Mouse (Mus musculus) heart, embryonic 14.5 days (tissue): Measurements from ENCODE around the gene Gm6588. TPM values are rescaled to one million over a fixed set of nuclear protein-coding genes. Genes with fewer than 3 reads are reported as not detected.

Experiments used
- ATAC-seq: fragments of 200-750 bp; cut with Nextera tagmentation; 2 replicates; pipeline ENCODE4 v1.8.0; 2017; ENCODE audit warnings: low read depth, moderate TSS enrichment; ENCODE audit not compliant: insufficient number of reproducible peaks, insufficient read depth, low FRiP score
- H3K27ac ChIP-seq, 2 experiments: fragments of 200-500 bp in 1 of 2; fragments of 300-500 bp in 1 of 2; sonication (generic) in 1 of 2; replicated peaks in 1 of 2; 2 replicates each; pipeline ENCODE4 v1.5.1; 2012 to 2014; ENCODE audit warnings: low read depth in 2 of 2, low read length in 2 of 2, control low read depth in 1 of 2, mild to moderate bottlenecking in 1 of 2, mixed read lengths in 1 of 2; ENCODE audit not compliant: control insufficient read depth in 1 of 2, insufficient read depth in 1 of 2
- H3K27me3 ChIP-seq: fragments of 300-500 bp; sonication (generic); 2 replicates; pipeline ENCODE4 v1.6.1; 2014; ENCODE audit warnings: mild to moderate bottlenecking, low read length, control low read depth; ENCODE audit not compliant: control insufficient read depth, insufficient read depth
- H3K36me3 ChIP-seq: fragments of 300-500 bp; sonication (generic); 2 replicates; pipeline ENCODE4 v1.6.1; 2014; ENCODE audit warnings: mild to moderate bottlenecking, control low read depth, low read length, mixed read lengths; ENCODE audit not compliant: control insufficient read depth, insufficient read depth
- H3K4me1 ChIP-seq, 2 experiments: fragments of 200-500 bp in 1 of 2; fragments of 300-500 bp in 1 of 2; sonication (generic) in 1 of 2; 2 replicates each; pipeline ENCODE4 v1.6.1; 2012 to 2014; ENCODE audit warnings: low read length in 2 of 2, control low read depth in 1 of 2, mixed read lengths in 1 of 2; ENCODE audit not compliant: control insufficient read depth in 2 of 2, insufficient read depth in 2 of 2
- H3K4me2 ChIP-seq: fragments of 300-500 bp; sonication (generic); 2 replicates; pipeline ENCODE4 v1.6.1; 2014; ENCODE audit warnings: mild to moderate bottlenecking, low read length
- H3K4me3 ChIP-seq, 2 experiments: fragments of 200-500 bp in 1 of 2; fragments of 300-500 bp in 1 of 2; sonication (generic) in 1 of 2; 2 replicates each; pipeline ENCODE4 v1.5.1; 2012 to 2014; ENCODE audit warnings: low read length in 2 of 2, mild to moderate bottlenecking in 2 of 2, control low read depth in 1 of 2, low read depth in 1 of 2, moderate library complexity in 1 of 2; ENCODE audit not compliant: control insufficient read depth in 1 of 2, insufficient read depth in 1 of 2
- H3K9ac ChIP-seq: fragments of 300-500 bp; sonication (generic); 2 replicates; pipeline ENCODE4 v1.6.1; 2014; ENCODE audit warnings: mild to moderate bottlenecking, low read length
- H3K9me3 ChIP-seq: fragments of 300-500 bp; sonication (generic); 2 replicates; pipeline ENCODE4 v1.6.1; 2016; ENCODE audit warnings: low read length, control low read depth; ENCODE audit not compliant: control insufficient read depth
- WGBS: fragments of 180-500 bp; shearing (Covaris S2); extraction: QIAGEN DNeasy Blood & Tissue Kit; methylation state at CpG from one replicate; pipeline ENCODE4 v1.1.7; 2014; 5-methylcytosine and 5-hydroxymethylcytosine counted together
- polyA plus RNA-seq: library from polyadenylated mRNA; unstranded; fragments of >200 nt; fragmentation: Nextera tagmentation; extraction: Ambion mirVana; gene quantifications from 2 replicates; pipeline ENCODE4 v1.2.1, GENCODE M21; 2014

The Gm6588 gene
- polyA plus RNA-seq, 1 experiment from 2014 or later: not detected

DNA sequence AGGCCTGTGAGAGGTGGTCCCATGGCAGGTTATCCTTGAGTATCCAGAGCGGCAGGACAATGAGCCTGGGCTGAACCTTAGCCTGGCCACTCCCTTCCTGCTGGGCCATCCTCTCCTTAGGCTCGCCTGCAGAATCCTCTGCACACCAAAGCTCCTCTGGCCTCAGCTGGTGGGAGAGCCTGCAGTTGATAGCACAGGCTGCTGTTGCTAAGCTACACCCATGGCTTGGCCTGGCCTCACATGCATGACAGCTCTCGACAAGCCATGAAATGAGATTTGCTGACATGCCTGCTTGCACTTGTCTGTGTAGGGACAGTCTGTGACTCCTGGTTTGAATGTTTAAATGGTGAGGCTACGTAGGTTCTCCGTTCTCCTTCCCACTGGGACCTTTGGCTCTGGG lies 32.6 kb upstream of the Gm6588 start:
- Histone ChIP-seq H3K4me3 (no peak overlapping the region), H3K27ac (no peak overlapping the region), H3K27me3 (peaks cover 49% of the 10 kb centered on the region), H3K4me1 (peaks cover 0 to 3% of the 10 kb centered on the region in 2 experiments; a peak in 1 of 4 replicates), H3K9me3 (0 out of 2 replicates have a peak, but pooled peaks cover 4% of the 10 kb centered on the region), H3K36me3 (no peaks in the 10 kb centered on the region), H3K9ac (no peak overlapping the region), H3K4me2 (no peak overlapping the region)
- ATAC-seq: no peak
- WGBS: 52% methylated on average over 5 of the region's 5 CpGs

DNA sequence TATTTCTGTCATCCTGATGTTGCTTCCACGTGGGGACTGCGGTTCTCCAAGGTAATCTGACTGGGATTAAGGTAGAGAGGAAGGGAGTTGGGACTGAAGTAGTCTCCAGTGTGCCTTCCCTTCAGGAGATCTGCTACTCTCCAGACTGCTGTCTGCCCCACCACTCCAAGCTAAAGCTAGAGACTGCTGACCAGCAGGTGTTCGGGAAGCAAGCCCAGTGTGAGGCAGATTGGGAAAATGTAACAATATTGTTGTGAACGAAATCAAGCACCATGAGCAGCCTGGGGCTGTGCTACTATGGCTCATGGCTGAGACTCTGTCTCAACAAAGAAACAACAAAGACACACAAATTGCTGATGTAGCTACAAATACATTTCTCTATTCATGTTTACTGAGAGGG lies 31.2 kb upstream of the Gm6588 start:
- Histone ChIP-seq H3K4me1 (no peaks in the 10 kb centered on the region), H3K4me2 (no peak overlapping the region), H3K4me3 (no peak overlapping the region), H3K27me3 (peaks cover 43% of the 10 kb centered on the region), H3K27ac (no peak overlapping the region), H3K36me3 (no peaks in the 10 kb centered on the region), H3K9me3 (0 out of 2 replicates have a peak, but pooled peaks cover 4% of the 10 kb centered on the region), H3K9ac (no peak overlapping the region)
- ATAC-seq: no peak
- WGBS: 46% methylated on average over 4 of the region's 4 CpGs

DNA sequence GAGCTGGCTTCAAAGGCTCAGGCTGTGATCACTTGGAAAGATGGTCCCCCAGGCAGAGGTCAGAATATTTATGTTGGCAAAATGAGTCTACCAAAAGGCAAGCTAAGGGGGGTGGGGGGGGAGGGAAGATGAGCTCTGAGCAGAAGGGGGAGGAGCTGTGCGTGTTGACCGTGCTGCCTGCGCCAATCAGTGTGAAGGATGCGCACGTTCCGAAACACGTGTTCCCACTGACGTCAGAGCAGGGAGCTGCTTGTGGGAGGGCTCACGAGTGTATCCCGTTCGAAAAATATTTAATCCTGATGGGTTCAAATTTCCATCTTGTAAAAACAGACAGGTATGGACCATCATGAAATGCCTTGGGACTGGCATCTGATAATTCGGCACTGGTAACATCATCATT lies 29.7 kb upstream of the Gm6588 start:
- 34% methylated on average over 12 of the region's 12 CpGs for WGBS
- Histone ChIP-seq H3K4me2 (no peak overlapping the region), H3K36me3 (no peaks in the 10 kb centered on the region), H3K27ac (no peak overlapping the region), H3K4me3 (no peak overlapping the region), H3K4me1 (no peaks in the 10 kb centered on the region), H3K9ac (no peak overlapping the region), H3K9me3 (no peaks in the 10 kb centered on the region), H3K27me3 (peaks cover 58% of the 10 kb centered on the region)
- no peak for ATAC-seq

DNA sequence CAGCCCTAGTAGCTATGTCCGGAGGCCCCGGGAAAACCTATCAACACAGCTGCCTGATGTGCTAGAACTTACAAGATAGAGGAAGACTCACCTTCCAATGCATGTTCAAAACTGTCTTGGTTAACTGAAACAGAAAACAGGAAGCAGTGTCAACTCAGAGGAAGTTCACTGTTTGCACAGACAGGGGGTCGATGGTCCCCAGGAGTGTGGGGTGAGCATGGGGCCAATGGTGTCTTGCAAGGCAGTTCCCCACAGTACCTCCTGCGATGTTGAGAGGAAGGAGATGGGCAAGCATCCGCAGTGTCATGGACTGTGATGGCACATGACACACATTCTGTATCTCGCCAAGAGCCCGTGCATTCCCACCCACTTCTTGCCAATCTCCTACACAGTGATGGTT lies 22.6 kb upstream of the Gm6588 start:
- Histone ChIP-seq H3K4me3 (no peak overlapping the region), H3K9me3 (no peaks in the 10 kb centered on the region), H3K27me3 (peaks cover 74% of the 10 kb centered on the region), H3K27ac (no peak overlapping the region), H3K4me2 (no peak overlapping the region), H3K36me3 (no peaks in the 10 kb centered on the region), H3K9ac (no peak overlapping the region), H3K4me1 (no peaks in the 10 kb centered on the region)
- WGBS: 65% methylated on average over 7 of the region's 7 CpGs
- ATAC-seq: no peak

DNA sequence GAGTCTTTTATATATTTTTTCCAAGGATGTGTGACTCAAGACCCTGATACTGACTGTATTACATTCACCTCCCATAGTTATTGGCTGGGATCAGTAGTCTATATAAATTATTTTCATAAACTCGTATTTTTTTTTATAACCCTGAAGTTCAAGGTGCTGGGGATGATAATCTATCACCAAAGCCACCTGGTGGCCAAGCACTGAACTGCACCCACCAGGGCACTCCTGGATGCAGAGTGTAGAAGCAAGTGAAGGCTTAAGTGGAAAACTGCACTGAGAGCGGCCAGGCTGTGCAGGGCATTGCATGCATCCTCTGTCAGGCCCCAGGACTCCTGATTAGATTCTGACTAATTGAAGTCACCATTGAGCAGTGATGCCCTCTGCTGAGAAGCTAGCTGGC lies 21.9 kb upstream of the Gm6588 start:
- no peak overlapping the region for H3K27ac ChIP-seq
- 33% methylated on average over 2 of the region's 2 CpGs for WGBS
- no peak overlapping the region for H3K4me2 ChIP-seq
- no peak for ATAC-seq
- no peaks in the 10 kb centered on the region for H3K9me3 ChIP-seq
- H3K9ac ChIP-seq: no peak overlapping the region
- no peaks in the 10 kb centered on the region for H3K36me3 ChIP-seq
- no peaks in the 10 kb centered on the region for H3K4me1 ChIP-seq
- peaks cover 78% of the 10 kb centered on the region for H3K27me3 ChIP-seq
- H3K4me3 ChIP-seq: no peak overlapping the region

DNA sequence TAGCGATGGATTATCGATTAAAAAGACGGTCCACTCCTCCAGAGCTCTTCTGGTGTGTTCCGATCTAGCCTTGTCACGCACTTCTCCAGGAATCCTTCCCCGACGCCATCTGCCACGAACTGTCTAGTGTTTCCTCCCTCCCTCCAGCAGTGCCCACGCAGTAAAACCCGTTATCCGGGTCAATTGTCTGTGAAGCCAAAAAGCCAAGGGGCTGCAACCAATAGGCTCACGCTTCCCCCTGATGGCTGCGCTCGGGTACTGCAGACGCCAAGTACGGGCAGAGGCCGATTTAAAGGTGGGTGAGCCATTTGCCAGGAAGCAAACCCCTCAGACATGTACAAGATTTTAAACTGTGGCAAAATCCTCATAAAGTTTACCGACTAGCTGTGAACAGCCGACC lies 20.3 kb upstream of the Gm6588 start:
- H3K27me3 ChIP-seq: peaks cover 81% of the 10 kb centered on the region

DNA sequence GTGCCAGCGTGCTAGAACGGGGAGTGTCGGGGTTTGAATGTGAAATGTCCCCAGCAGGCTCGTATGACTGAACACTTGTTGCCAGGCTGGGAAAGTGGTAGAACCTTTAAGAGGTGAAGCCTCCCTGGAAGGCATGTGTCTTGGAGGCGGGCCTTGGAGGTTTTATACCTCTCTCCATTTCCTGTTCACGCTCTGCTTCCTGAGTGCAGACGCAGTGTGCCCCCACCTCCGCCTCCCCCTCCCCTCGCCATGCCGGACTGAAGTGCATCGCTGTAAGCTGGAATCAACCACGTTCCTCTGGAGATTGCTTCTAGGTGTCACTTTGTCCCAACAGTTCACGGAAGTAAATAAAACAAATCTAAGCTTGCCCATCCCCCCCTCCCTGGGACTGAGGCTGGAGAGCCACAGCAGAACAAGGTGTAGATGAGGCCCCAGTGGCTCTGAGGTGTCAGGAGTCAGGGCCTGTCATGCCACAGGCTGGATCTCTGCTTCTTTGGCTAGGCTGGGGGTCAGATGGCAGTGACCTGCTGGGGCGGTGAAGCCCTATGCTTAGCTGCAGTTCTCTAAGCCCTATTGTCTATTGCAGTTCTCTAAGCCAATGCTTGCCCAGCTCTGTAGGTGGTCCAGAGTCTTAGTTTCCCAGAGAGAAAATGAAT lies 18.0 kb upstream of the Gm6588 start:
- H3K27ac ChIP-seq: no peak overlapping the region
- no peak overlapping the region for H3K9ac ChIP-seq
- H3K4me3 ChIP-seq: no peak overlapping the region
- 34% methylated on average over 14 of the region's 14 CpGs for WGBS
- H3K4me1 ChIP-seq: no peaks in the 10 kb centered on the region
- no peak overlapping the region for H3K4me2 ChIP-seq
- ATAC-seq: no peak
- H3K36me3 ChIP-seq: no peaks in the 10 kb centered on the region
- no peaks in the 10 kb centered on the region for H3K9me3 ChIP-seq
- peaks cover 77% of the 10 kb centered on the region for H3K27me3 ChIP-seq

More for the DNA sequence above, 20.3 kb upstream of the Gm6588 start:
- no peaks in the 10 kb centered on the region for H3K9me3 ChIP-seq
- no peak overlapping the region for H3K4me3 ChIP-seq
- H3K36me3 ChIP-seq: no peaks in the 10 kb centered on the region
- no peak overlapping the region for H3K9ac ChIP-seq
- ATAC-seq: no peak
- no peaks in the 10 kb centered on the region for H3K4me1 ChIP-seq
- 11% methylated on average over 19 of the region's 19 CpGs for WGBS
- no peak overlapping the region for H3K27ac ChIP-seq
- H3K4me2 ChIP-seq: no peak overlapping the region

DNA sequence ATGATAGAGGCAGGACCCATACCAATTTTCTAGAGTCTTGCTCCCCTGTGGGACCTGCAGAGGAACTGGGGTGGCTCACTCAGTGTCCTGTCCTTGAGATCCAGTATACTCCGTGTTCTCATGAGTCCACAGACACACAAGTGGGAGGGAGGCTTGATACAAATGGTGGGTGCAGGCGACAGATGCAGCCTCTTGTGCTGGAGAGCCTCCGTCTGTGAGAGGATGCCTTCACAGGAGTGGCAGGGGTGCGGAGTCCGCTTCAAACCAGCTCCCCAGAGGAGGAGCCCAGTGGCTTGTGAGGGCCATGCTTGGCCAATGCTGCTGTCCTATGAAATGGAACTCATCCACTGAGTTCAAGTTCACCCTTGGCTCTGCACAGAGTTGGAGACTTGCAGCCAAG lies 17.2 kb upstream of the Gm6588 start:
- Histone ChIP-seq H3K9ac (no peak overlapping the region), H3K27me3 (peaks cover 78% of the 10 kb centered on the region), H3K4me1 (no peaks in the 10 kb centered on the region), H3K36me3 (no peaks in the 10 kb centered on the region), H3K27ac (no peak overlapping the region), H3K9me3 (no peaks in the 10 kb centered on the region), H3K4me3 (no peak overlapping the region), H3K4me2 (no peak overlapping the region)
- ATAC-seq: no peak
- 69% methylated on average over 5 of the region's 5 CpGs for WGBS
